ENCODE assay signal across 19 mouse cellular contexts in genomic region chr2:92430089-92430488, GRCm38 (mm10). TPM values are rescaled to one million over a fixed set of nuclear protein-coding genes. Genes with fewer than 3 reads are reported as not detected.
DNase-seq lines count a peak whose midpoint lies in the region; ATAC-seq and TF ChIP-seq lines count a peak whose summit lies in the region.
"Had no signal": no experiment of that assay in that cellular context is flagged by ENCODE, and none has a peak within 500 bp of the region (broad histone marks: within the 10 kb centered on the region; RNA-seq: fewer than 3 reads in every experiment).

No protein-coding gene starts in this region.

- H3K9me3 ChIP-seq in heart, postnatal 0 days (replicated peaks; ENCODE audit: control insufficient read depth, low read length), result no peaks in the 10 kb centered on the region
- no peaks in the 10 kb centered on the region for H3K9me3 ChIP-seq in lung, embryonic 14.5 days (ENCODE audit: low read depth, low read length)
- H3K9me3 ChIP-seq in neural tube, embryonic 14.5 days (ENCODE audit: control insufficient read depth, low read length), result no peaks in the 10 kb centered on the region
- H3K9me3 ChIP-seq: G1E; hindbrain, embryonic 13.5 days had no signal

- WGBS in heart, postnatal 0 days, result 68% methylated on average over 2 of the region's 2 CpGs
- 50% methylated on average over 2 of the region's 2 CpGs for WGBS in lung, embryonic 14.5 days
- WGBS in neural tube, embryonic 14.5 days, result 90% methylated on average over 2 of the region's 2 CpGs

- no peak overlapping the region for H3K4me3 ChIP-seq in heart, postnatal 0 days (ENCODE audit: low read depth, low read length)
- H3K4me3 ChIP-seq in lung, embryonic 14.5 days (ENCODE audit: low read depth, low read length), result no peak overlapping the region
- no peak overlapping the region for H3K4me3 ChIP-seq in neural tube, embryonic 14.5 days (ENCODE audit: low read depth, low read length)

- H3K27me3 ChIP-seq in heart, postnatal 0 days (ENCODE audit: control insufficient read depth, insufficient read depth, low read length), result no peaks in the 10 kb centered on the region
- H3K27me3 ChIP-seq in lung, embryonic 14.5 days (ENCODE audit: insufficient read depth, low read length), result no peaks in the 10 kb centered on the region
- H3K27me3 ChIP-seq in neural tube, embryonic 14.5 days (ENCODE audit: control insufficient read depth, insufficient read depth, low read length), result no peaks in the 10 kb centered on the region
- H3K27me3 ChIP-seq: hindbrain, embryonic 13.5 days had no signal

- no peak for TF ChIP-seq EP300 in heart, postnatal 0 days (IDR thresholded peaks at IDR 0.05; ENCODE audit: low read depth)

- H3K27ac ChIP-seq in heart, postnatal 0 days (ENCODE audit: low read depth), result peak overlapping the region; percentile 73
- peak overlapping the region; percentile 0; the same call in 1 of the 2 replicates for H3K27ac ChIP-seq in lung, embryonic 14.5 days (ENCODE audit: low read depth)
- H3K27ac ChIP-seq in neural tube, embryonic 14.5 days (ENCODE audit: low read depth, low read length), result no peak overlapping the region

- H3K36me3 ChIP-seq in heart, postnatal 0 days (replicated peaks; ENCODE audit: control insufficient read depth, insufficient read depth, low read length), result peaks cover 8% of the 10 kb centered on the region; the same call in 1 of the 2 replicates
- H3K36me3 ChIP-seq in lung, embryonic 14.5 days (ENCODE audit: insufficient read depth), result peaks cover 14% of the 10 kb centered on the region; the same call in 1 of the 2 replicates
- H3K36me3 ChIP-seq in neural tube, embryonic 14.5 days (ENCODE audit: control insufficient read depth, insufficient read depth, low read length), result no peaks in the 10 kb centered on the region

- H3K4me1 ChIP-seq in heart, postnatal 0 days (ENCODE audit: control insufficient read depth, insufficient read depth), result peaks cover 77% of the 10 kb centered on the region
- H3K4me1 ChIP-seq in lung, embryonic 14.5 days (ENCODE audit: insufficient read depth), result peaks cover 45% of the 10 kb centered on the region
- H3K4me1 ChIP-seq in neural tube, embryonic 14.5 days (ENCODE audit: control insufficient read depth, insufficient read depth, low read length), result peaks cover 44% of the 10 kb centered on the region

- no peak for DNase-seq in heart, postnatal 0 days (ENCODE audit: low spot score)
- DNase-seq in heart, adult 18-20 months, result no peak
- DNase-seq in lung, embryonic 14.5 days, result no peak
- no peak for DNase-seq in lung, postnatal 4 days
- peak; percentile 41 for DNase-seq in adipocyte (ENCODE audit: low spot score)
- no peak for DNase-seq in adrenal gland, adult 2 months
- DNase-seq: adrenal gland, adult 8-10 months; cerebellum, postnatal 36 days; kidney, adult 18-20 months; kidney, postnatal 36 days; liver; lung, postnatal 14 days; thymus, adult 18-20 months had no signal

- no peak for ATAC-seq in heart, postnatal 0 days (ENCODE audit: insufficient read depth, low read depth)
- no peak for ATAC-seq in lung, embryonic 14.5 days (ENCODE audit: insufficient read depth)
- no peak for ATAC-seq in neural tube, embryonic 14.5 days (ENCODE audit: low read depth)
- ATAC-seq in activated CD4-positive, CD25-positive, alpha-beta regulatory T cell, adult 4 months, result no peak
- ATAC-seq: forebrain, embryonic 14.5 days had no signal

- no peak for TF ChIP-seq CTCF in heart, postnatal 0 days (IDR thresholded peaks at IDR 0.05; ENCODE audit: low read depth)
- TF ChIP-seq CTCF in lung, embryonic 14.5 days (IDR thresholded peaks at IDR 0.05; ENCODE audit: low read depth), result no peak

- H3K4me2 ChIP-seq in heart, postnatal 0 days (ENCODE audit: low read depth, low read length), result no peak overlapping the region
- no peak overlapping the region for H3K4me2 ChIP-seq in lung, embryonic 14.5 days
- 0 out of 2 replicates have a peak overlapping the region, but pooled peaks have one; percentile 93 for H3K4me2 ChIP-seq in neural tube, embryonic 14.5 days (ENCODE audit: low read depth, low read length)

- H3K9ac ChIP-seq in heart, postnatal 0 days (replicated peaks; ENCODE audit: low read depth, low read length), result no peak overlapping the region; the same call in 1 of the 2 replicates
- H3K9ac ChIP-seq in lung, embryonic 14.5 days, result no peak overlapping the region
- H3K9ac ChIP-seq in neural tube, embryonic 14.5 days (replicated peaks; ENCODE audit: low read depth, low read length), result 0 out of 2 replicates have a peak overlapping the region, but pooled peaks have one; percentile 16

RNA-seq across cellular contexts. Expression of gene Cry2, which starts 3.8 kb away (rescaled TPM):
- 9.5 and 15.3 TPM in 2 replicates for total RNA-seq in heart, postnatal 0 days (2014; rRNA removed; ENCODE audit: low replicate concordance)
- polyA plus RNA-seq in heart, postnatal 0 days (2015; fragmentation: Nextera tagmentation; extraction: Ambion mirVana), result 14.0 and 17.3 TPM in 2 replicates
- total RNA-seq in heart, adult 18-20 months (2021), result 10 to 100 TPM; 15.4 to 16.7 TPM
- 19.9 and 22.0 TPM in 2 replicates for polyA plus RNA-seq in lung, embryonic 14.5 days (2014; fragmentation: Nextera tagmentation; extraction: Ambion mirVana)
- 41.7 and 43.5 TPM in 2 replicates for polyA plus RNA-seq in neural tube, embryonic 14.5 days (2014; fragmentation: Nextera tagmentation; extraction: Ambion mirVana)
- polyA plus RNA-seq in activated CD4-positive, CD25-positive, alpha-beta regulatory T cell, adult 4 months (2017; shearing (Covaris generic)), result 1 to 10 TPM; 4.2 to 6.3 TPM
- total RNA-seq in adrenal gland, adult 2 months (2021), result 10 to 100 TPM; 32.9 to 45.1 TPM
- polyA plus RNA-seq in adrenal gland, adult 2 months (2012; rRNA removed), result 27.6 and 53.8 TPM in 2 replicates

RNA-seq across cellular contexts. Expression of gene Mapk8ip1, which starts 29.0 kb away (rescaled TPM):
- 5.6 and 8.4 TPM in 2 replicates for total RNA-seq in heart, postnatal 0 days (2014; rRNA removed; ENCODE audit: low replicate concordance)
- 2.7 and 3.1 TPM in 2 replicates for polyA plus RNA-seq in heart, postnatal 0 days (2015; fragmentation: Nextera tagmentation; extraction: Ambion mirVana)
- total RNA-seq in heart, adult 18-20 months (2021), result 1 to 10 TPM; 3.2 to 3.7 TPM
- polyA plus RNA-seq in lung, embryonic 14.5 days (2014; fragmentation: Nextera tagmentation; extraction: Ambion mirVana), result 6.2 TPM in 2 replicates
- polyA plus RNA-seq in neural tube, embryonic 14.5 days (2014; fragmentation: Nextera tagmentation; extraction: Ambion mirVana), result 51.8 and 64.3 TPM in 2 replicates
- under 1 TPM; 0.36 to 0.45 TPM for polyA plus RNA-seq in activated CD4-positive, CD25-positive, alpha-beta regulatory T cell, adult 4 months (2017; shearing (Covaris generic))
- 10 to 100 TPM; 30.2 to 34.9 TPM for total RNA-seq in adrenal gland, adult 2 months (2021)
- polyA plus RNA-seq in adrenal gland, adult 2 months (2012; rRNA removed), result 60.9 and 67.1 TPM in 2 replicates
- total RNA-seq: monocyte, adult 5-6 weeks had no signal

RNA-seq across cellular contexts. Expression of gene Slc35c1, which starts 30.2 kb away (rescaled TPM):
- total RNA-seq in heart, postnatal 0 days (2014; rRNA removed; ENCODE audit: low replicate concordance), result 2.7 and 4.6 TPM in 2 replicates
- polyA plus RNA-seq in heart, postnatal 0 days (2015; fragmentation: Nextera tagmentation; extraction: Ambion mirVana), result 5.0 and 5.1 TPM in 2 replicates
- 1 to 10 TPM; 5.4 to 6.0 TPM for total RNA-seq in heart, adult 18-20 months (2021)
- 14.7 and 16.9 TPM in 2 replicates for polyA plus RNA-seq in lung, embryonic 14.5 days (2014; fragmentation: Nextera tagmentation; extraction: Ambion mirVana)
- polyA plus RNA-seq in neural tube, embryonic 14.5 days (2014; fragmentation: Nextera tagmentation; extraction: Ambion mirVana), result 15.5 and 16.4 TPM in 2 replicates
- polyA plus RNA-seq in activated CD4-positive, CD25-positive, alpha-beta regulatory T cell, adult 4 months (2017; shearing (Covaris generic)), result 10 to 100 TPM; 36.6 to 47.3 TPM
- 10 to 100 TPM; 14.3 to 23.2 TPM for total RNA-seq in adrenal gland, adult 2 months (2021)
- polyA plus RNA-seq in adrenal gland, adult 2 months (2012; rRNA removed), result 50.9 and 98.4 TPM in 2 replicates

RNA-seq across cellular contexts. Expression of gene 1700029I15Rik, which starts 47.8 kb away (rescaled TPM):
- 2.8 and 4.6 TPM in 2 replicates for total RNA-seq in heart, postnatal 0 days (2014; rRNA removed; ENCODE audit: low replicate concordance)
- 0.56 and 0.87 TPM in 2 replicates for polyA plus RNA-seq in heart, postnatal 0 days (2015; fragmentation: Nextera tagmentation; extraction: Ambion mirVana)
- total RNA-seq in heart, adult 18-20 months (2021), result 1 to 10 TPM in 1 of 2 experiments, under 1 TPM in 1; 0.25 to 1.1 TPM
- polyA plus RNA-seq in lung, embryonic 14.5 days (2014; fragmentation: Nextera tagmentation; extraction: Ambion mirVana), result 1.1 and 1.2 TPM in 2 replicates
- polyA plus RNA-seq in neural tube, embryonic 14.5 days (2014; fragmentation: Nextera tagmentation; extraction: Ambion mirVana), result 3.9 and 4.2 TPM in 2 replicates
- 1 to 10 TPM; 1.1 to 1.2 TPM for polyA plus RNA-seq in activated CD4-positive, CD25-positive, alpha-beta regulatory T cell, adult 4 months (2017; shearing (Covaris generic))
- total RNA-seq in adrenal gland, adult 2 months (2021), result 10 to 100 TPM in 1 of 2 experiments, 1 to 10 TPM in 1; 4.9 to 14.6 TPM
- 10.5 and 15.0 TPM in 2 replicates for polyA plus RNA-seq in adrenal gland, adult 2 months (2012; rRNA removed)

RNA-seq across cellular contexts. Expression of gene Large2, which starts 55.4 kb away (rescaled TPM):
- not detected in 2 replicates for total RNA-seq in heart, postnatal 0 days (2014; rRNA removed; ENCODE audit: low replicate concordance)
- polyA plus RNA-seq in heart, postnatal 0 days (2015; fragmentation: Nextera tagmentation; extraction: Ambion mirVana), result 0.25 and 0.47 TPM in 2 replicates
- under 1 TPM in 1 of 2 experiments, not detected in 1; 0.41 TPM for total RNA-seq in heart, adult 18-20 months (2021)
- 15.3 and 16.6 TPM in 2 replicates for polyA plus RNA-seq in lung, embryonic 14.5 days (2014; fragmentation: Nextera tagmentation; extraction: Ambion mirVana)
- polyA plus RNA-seq in neural tube, embryonic 14.5 days (2014; fragmentation: Nextera tagmentation; extraction: Ambion mirVana), result 0.97 and 2.2 TPM in 2 replicates
- polyA plus RNA-seq in activated CD4-positive, CD25-positive, alpha-beta regulatory T cell, adult 4 months (2017; shearing (Covaris generic)), result not detected
- 1 to 10 TPM in 1 of 2 experiments, under 1 TPM in 1; 0.45 to 1.4 TPM for total RNA-seq in adrenal gland, adult 2 months (2021)
- polyA plus RNA-seq in adrenal gland, adult 2 months (2012; rRNA removed), result 1.3 and 2.2 TPM in 2 replicates
- total RNA-seq: monocyte, adult 5-6 weeks had no signal
- polyA plus RNA-seq: G1E had no signal
